Mouse (Mus musculus) midbrain, postnatal 0 days (tissue): Measurements from ENCODE around the gene Atmin. TPM values are rescaled to one million over a fixed set of nuclear protein-coding genes. Genes with fewer than 3 reads are reported as not detected.

ENCODE experiments used
- ATAC-seq: fragments of 200-750 bp; cut with Nextera tagmentation; 2 replicates; pipeline ENCODE4 v1.8.0; 2017; ENCODE audit warnings: moderate number of reproducible peaks, mild to moderate bottlenecking, moderate TSS enrichment, moderate library complexity; ENCODE audit not compliant: low FRiP score
- DNase-seq: peaks from one replicate; pipeline ENCODE4 v3.0.0-alpha.2; 2015; ENCODE audit warnings: low spot score
- H3K27ac ChIP-seq: fragments of 300-500 bp; sonication (generic); 2 replicates; pipeline ENCODE4 v1.5.1; 2014; ENCODE audit warnings: low read depth, mild to moderate bottlenecking, low read length, mixed read lengths
- H3K27me3 ChIP-seq: fragments of 300-500 bp; sonication (generic); 2 replicates; pipeline ENCODE4 v1.6.1; 2014; ENCODE audit warnings: low read length, control low read depth, mixed read lengths; ENCODE audit not compliant: insufficient read depth
- H3K36me3 ChIP-seq: fragments of 300-500 bp; sonication (generic); 2 replicates; pipeline ENCODE4 v1.6.1; 2014; ENCODE audit warnings: low read length, control low read depth, mixed read lengths; ENCODE audit not compliant: insufficient read depth
- H3K4me1 ChIP-seq: fragments of 300-500 bp; sonication (generic); 2 replicates; pipeline ENCODE4 v1.6.1; 2014; ENCODE audit warnings: mild to moderate bottlenecking, control low read depth, antibody characterized with exemption, low read length, mixed read lengths; ENCODE audit not compliant: insufficient read depth
- H3K4me2 ChIP-seq: fragments of 300-500 bp; sonication (generic); 2 replicates; pipeline ENCODE4 v1.6.1; 2014; ENCODE audit warnings: low read depth, mild to moderate bottlenecking, low read length, mixed read lengths; ENCODE audit not compliant: poor library complexity, severe bottlenecking
- H3K4me3 ChIP-seq: fragments of 300-500 bp; sonication (generic); 2 replicates; pipeline ENCODE4 v1.5.1; 2014; ENCODE audit warnings: low read depth, mild to moderate bottlenecking, low read length, moderate library complexity
- H3K9ac ChIP-seq: fragments of 300-500 bp; sonication (generic); replicated peaks from 2 replicates; pipeline ENCODE4 v1.6.1; 2014; ENCODE audit warnings: mild to moderate bottlenecking, low read length, moderate library complexity, mixed read lengths; ENCODE audit not compliant: poor library complexity, severe bottlenecking
- H3K9me3 ChIP-seq: fragments of 300-500 bp; sonication (generic); 2 replicates; pipeline ENCODE4 v1.6.1; 2016; ENCODE audit warnings: low read length, control low read depth
- CTCF ChIP-seq: IDR thresholded peaks from 2 replicates; pipeline ENCODE4 v1.5.1; 2016; ENCODE audit warnings: antibody characterized with exemption, mild to moderate bottlenecking
- WGBS: fragments of 180-500 bp; shearing (Covaris S2); extraction: QIAGEN DNeasy Blood & Tissue Kit; methylation state at CpG from one replicate; pipeline ENCODE4 v1.1.7; 2014; 5-methylcytosine and 5-hydroxymethylcytosine counted together
- polyA plus RNA-seq: library from polyadenylated mRNA; unstranded; fragments of >200 nt; fragmentation: Nextera tagmentation; extraction: Ambion mirVana; gene quantifications from 2 replicates; pipeline ENCODE4 v1.2.1, GENCODE M21; 2015
- total RNA-seq: library from RNA; depleted of rRNA; stranded (reverse); fragments of >200 nt; gene quantifications from 2 replicates; pipeline ENCODE4 v1.2.3, GENCODE M21; 2014; rRNA removed

Gene Atmin
- 45.3 and 47.1 TPM in 2 replicates for total RNA-seq
- 20.1 and 22.7 TPM in 2 replicates for polyA plus RNA-seq

DNA sequence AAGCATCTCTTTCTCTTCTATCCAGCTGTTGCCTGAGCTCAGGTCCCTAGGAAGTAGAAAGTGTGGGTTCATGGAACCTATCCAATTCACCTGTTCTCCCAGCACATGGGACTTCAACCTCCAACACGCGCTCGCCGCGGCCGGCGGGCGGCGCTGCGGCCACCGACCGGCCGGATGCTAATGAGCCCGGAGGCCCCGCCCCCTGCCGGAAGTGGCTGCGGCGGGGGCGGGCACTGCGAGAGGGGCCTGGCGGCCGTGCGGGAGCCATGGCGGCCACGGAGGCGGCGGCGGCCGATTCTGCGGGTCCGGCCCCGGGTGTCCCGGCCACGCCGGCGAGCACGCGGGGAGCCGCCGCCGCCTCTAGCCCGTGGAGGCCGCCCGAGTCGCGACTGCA is at the start of gene Atmin:
Atmin (plus strand) TSS at position 233 of the 394 bp plus-strand sequence.
- H3K9ac ChIP-seq, result peak within 1 kb of the TSS; percentile 78
- no peaks in the 10 kb centered on the region for H3K9me3 ChIP-seq
- H3K27me3 ChIP-seq, result no peaks in the 10 kb centered on the region
- H3K4me3 ChIP-seq, result peak within 1 kb of the TSS; percentile 73
- H3K27ac ChIP-seq, result peak within 1 kb of the TSS; percentile 62
- TF ChIP-seq CTCF, result peak; percentile 73
- no peaks in the 10 kb centered on the region for H3K36me3 ChIP-seq
- no peaks in the 10 kb centered on the region; the same call in 1 of the 2 replicates for H3K4me1 ChIP-seq
- ATAC-seq (peak; percentile 88), DNase-seq (peak; percentile 94)
- H3K4me2 ChIP-seq, result peak within 1 kb of the TSS; percentile 51
- under 1% methylated on average over 33 of the region's 46 CpGs for WGBS

DNA sequence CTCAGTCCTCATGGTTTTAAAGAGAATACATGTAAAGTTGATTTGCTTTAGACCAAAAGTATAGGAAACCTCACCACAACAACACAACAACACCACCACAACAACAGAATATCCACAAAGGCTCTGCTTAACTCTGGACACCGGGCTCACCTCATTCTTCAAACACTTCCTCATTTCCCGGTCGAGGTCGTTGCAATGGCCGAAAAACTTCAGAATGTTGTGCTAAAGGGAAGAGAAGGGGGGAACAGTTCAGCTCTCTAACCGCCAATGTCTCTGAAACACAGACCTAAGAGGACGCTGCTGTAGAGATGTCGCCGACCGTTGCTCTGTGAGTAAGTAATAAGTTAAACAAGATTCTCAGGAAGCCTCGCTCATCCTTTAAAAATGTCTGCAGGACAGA is 49.3 kb upstream of the Atmin start:
- 0 out of 2 replicates have a peak, but pooled peaks cover 4% of the 10 kb centered on the region for H3K36me3 ChIP-seq
- H3K4me3 ChIP-seq, result no peak overlapping the region
- H3K9ac ChIP-seq, result no peak overlapping the region
- no peak overlapping the region for H3K27ac ChIP-seq
- H3K9me3 ChIP-seq, result no peaks in the 10 kb centered on the region
- DNase-seq (no peak), ATAC-seq (no peak)
- no peaks in the 10 kb centered on the region for H3K4me1 ChIP-seq
- no peak overlapping the region for H3K4me2 ChIP-seq
- no peak for TF ChIP-seq CTCF
- 89% methylated on average over 11 of the region's 11 CpGs for WGBS
- H3K27me3 ChIP-seq, result no peaks in the 10 kb centered on the region

DNA sequence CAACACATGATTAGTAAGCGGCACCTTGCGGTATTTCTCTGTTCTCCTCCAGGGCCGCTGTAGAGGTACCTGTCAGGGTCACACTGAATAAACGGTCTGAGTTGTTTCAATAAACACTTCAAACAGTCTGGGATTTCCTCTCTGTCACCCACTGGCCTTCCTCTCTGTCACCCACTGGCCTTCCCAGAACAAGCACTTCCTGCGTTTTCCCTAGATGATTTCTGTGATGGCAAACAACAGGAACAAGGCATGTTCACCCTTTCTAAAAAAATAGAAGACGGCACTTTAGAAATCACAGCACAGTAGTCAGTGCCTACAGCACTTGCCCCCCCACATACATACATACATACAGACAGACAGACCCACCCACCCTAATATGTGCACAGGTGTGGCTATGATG is 47.7 kb upstream of the Atmin start:
- Histone ChIP-seq H3K4me3 (no peak overlapping the region), H3K36me3 (no peaks in the 10 kb centered on the region)

DNA sequence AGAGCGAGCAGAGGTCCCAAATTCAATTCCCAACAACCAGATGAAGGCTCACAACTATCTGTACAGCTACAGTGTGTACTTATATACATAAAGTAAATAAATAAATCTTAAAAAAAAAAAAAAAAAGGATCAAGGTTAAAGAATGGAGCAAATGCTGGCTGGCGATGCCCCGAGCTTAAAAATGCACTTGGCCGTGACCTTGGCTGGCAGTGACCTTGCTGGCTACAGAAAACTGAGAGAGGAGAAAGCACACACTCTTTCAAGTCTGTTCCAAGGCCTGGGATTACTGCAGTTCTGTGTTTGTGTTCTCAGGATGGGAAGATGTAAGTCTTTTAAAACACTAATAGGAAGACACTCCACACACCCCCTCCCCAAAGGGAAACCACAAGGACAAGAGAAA is 38.5 kb upstream of the Atmin start:
- Histone ChIP-seq H3K9ac (no peak overlapping the region), H3K27me3 (no peaks in the 10 kb centered on the region), H3K36me3 (0 out of 2 replicates have a peak, but pooled peaks cover 3% of the 10 kb centered on the region), H3K4me2 (no peak overlapping the region), H3K9me3 (0 out of 2 replicates have a peak, but pooled peaks cover 2% of the 10 kb centered on the region), H3K27ac (no peak overlapping the region), H3K4me1 (no peaks in the 10 kb centered on the region), H3K4me3 (no peak overlapping the region)
- no peak for TF ChIP-seq CTCF
- ATAC-seq (no peak), DNase-seq (no peak)
- WGBS, result 95% methylated on average over 4 of the region's 4 CpGs

More for the DNA sequence above, 47.7 kb upstream of the Atmin start:
- no peaks in the 10 kb centered on the region for H3K9me3 ChIP-seq
- no peak for DNase-seq
- no peak for ATAC-seq
- H3K27ac ChIP-seq, result no peak overlapping the region
- H3K9ac ChIP-seq, result no peak overlapping the region
- TF ChIP-seq CTCF, result no peak
- no peaks in the 10 kb centered on the region for H3K4me1 ChIP-seq
- no peak overlapping the region for H3K4me2 ChIP-seq
- H3K27me3 ChIP-seq, result no peaks in the 10 kb centered on the region
- WGBS, result 85% methylated on average over 6 of the region's 6 CpGs

DNA sequence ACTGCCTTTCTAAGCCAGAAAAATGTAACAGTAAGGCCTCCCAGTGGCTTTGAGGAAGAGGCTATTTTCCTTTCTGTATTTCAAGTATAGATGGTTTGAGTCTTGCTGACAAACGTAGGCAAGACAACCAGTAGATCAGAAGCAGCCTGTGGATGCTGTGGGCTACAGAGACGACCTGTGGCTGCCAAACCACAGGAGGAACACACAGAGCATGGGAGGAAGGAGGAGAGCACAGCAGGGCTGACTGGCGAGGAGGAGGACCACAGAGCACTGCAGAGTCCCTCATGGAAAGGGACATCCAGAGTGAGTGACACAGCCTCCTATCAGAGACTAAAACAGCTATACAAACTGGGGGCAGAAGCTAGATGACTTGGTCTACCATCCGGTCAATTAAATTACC is 37.9 kb upstream of the Atmin start:
- Histone ChIP-seq H3K4me2 (no peak overlapping the region), H3K4me3 (no peak overlapping the region), H3K27me3 (no peaks in the 10 kb centered on the region), H3K36me3 (0 out of 2 replicates have a peak, but pooled peaks cover 3% of the 10 kb centered on the region), H3K27ac (no peak overlapping the region), H3K9me3 (0 out of 2 replicates have a peak, but pooled peaks cover 2% of the 10 kb centered on the region), H3K4me1 (no peaks in the 10 kb centered on the region), H3K9ac (no peak overlapping the region)
- TF ChIP-seq CTCF, result no peak
- ATAC-seq (no peak), DNase-seq (no peak)
- WGBS, result 91% methylated on average over 4 of the region's 4 CpGs

DNA sequence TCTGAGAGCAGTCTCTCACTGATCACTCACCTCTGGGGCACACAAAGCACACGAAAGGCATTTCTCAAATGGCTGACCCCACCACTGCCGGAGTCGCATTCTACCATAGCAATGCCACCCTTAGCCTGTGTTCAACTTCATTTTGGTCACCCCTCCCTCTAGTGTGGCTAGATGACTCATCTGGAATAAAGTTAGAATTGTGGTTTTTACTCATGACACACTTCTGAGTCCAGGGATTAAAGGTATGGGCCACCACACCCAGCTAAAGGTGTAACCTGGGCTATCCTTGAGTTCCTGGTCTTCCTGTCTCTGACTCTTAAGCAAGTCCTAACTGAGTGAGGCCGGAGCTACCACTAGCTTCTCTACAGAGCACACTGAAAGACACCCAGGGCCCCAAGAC is 37.4 kb upstream of the Atmin start:
- Histone ChIP-seq H3K36me3 (peaks cover 5% of the 10 kb centered on the region; the same call in 1 of the 2 replicates), H3K27me3 (no peaks in the 10 kb centered on the region), H3K4me2 (no peak overlapping the region), H3K4me3 (no peak overlapping the region), H3K9ac (no peak overlapping the region), H3K4me1 (no peaks in the 10 kb centered on the region), H3K9me3 (0 out of 2 replicates have a peak, but pooled peaks cover 2% of the 10 kb centered on the region), H3K27ac (no peak overlapping the region)
- no peak for ATAC-seq
- WGBS, result 92% methylated on average over 4 of the region's 4 CpGs
- no peak for TF ChIP-seq CTCF
- no peak for DNase-seq
